Mouse (Mus musculus) E14TG2a.4 (cell line): ENCODE results near the gene Chd9.

Experiments
- H3K27me3 ChIP-seq: 2 replicates; pipeline ENCODE4 v1.6.1; 2014; ENCODE audit warnings: low read length, control low read depth; ENCODE audit not compliant: insufficient read depth
- H3K36me3 ChIP-seq: 2 replicates; pipeline ENCODE4 v1.6.1; 2014; ENCODE audit warnings: low read length, control low read depth; ENCODE audit not compliant: insufficient read depth
- H3K4me1 ChIP-seq: replicated peaks from 2 replicates; pipeline ENCODE4 v1.6.1; 2014; ENCODE audit warnings: low read depth, low read length, control low read depth
- H3K4me3 ChIP-seq: replicated peaks from 2 replicates; pipeline ENCODE4 v1.5.1; 2014; ENCODE audit warnings: mild to moderate bottlenecking, low read length
- H3K9me3 ChIP-seq: 2 replicates; pipeline ENCODE4 v1.6.1; 2014; ENCODE audit warnings: low read length, control low read depth
- CTCF ChIP-seq: conservative IDR thresholded peaks from 2 replicates; pipeline ENCODE4 v1.5.1; 2014; ENCODE audit warnings: low read length
- NANOG ChIP-seq: IDR thresholded peaks from 2 replicates; pipeline ENCODE4 v1.6.1; 2014; ENCODE audit warnings: borderline replicate concordance, low read length, mixed read lengths
- POU5F1 ChIP-seq: IDR thresholded peaks from 2 replicates; pipeline ENCODE4 v1.6.1; 2014; ENCODE audit warnings: low read length, borderline replicate concordance

The Chd9 gene

GRCm38 (mm10) chr8:90817293-90817692 lies 10.9 kb upstream of the Chd9 start, which contains the start of gene Gm19935:
Gene Gm19935 (minus strand): TSS chr8:90817393.
- no peaks in the 10 kb centered on the region for H3K36me3 ChIP-seq
- TF ChIP-seq POU5F1 (no peak), CTCF (no peak), NANOG (no peak)
- H3K9me3 ChIP-seq = no peaks in the 10 kb centered on the region
- H3K27me3 ChIP-seq = no peaks in the 10 kb centered on the region
- H3K4me3 ChIP-seq = 0 out of 2 replicates have a peak within 1 kb of the TSS, but pooled peaks have one; percentile 3
- peaks cover 51% of the 10 kb centered on the region for H3K4me1 ChIP-seq

GRCm38 (mm10) chr8:90819561-90820320 lies 8.4 kb upstream of the Chd9 start:
- no peaks in the 10 kb centered on the region for H3K27me3 ChIP-seq
- peaks cover 57% of the 10 kb centered on the region for H3K4me1 ChIP-seq
- H3K9me3 ChIP-seq = peaks cover 9% of the 10 kb centered on the region; the same call in 1 of the 2 replicates
- no peak overlapping the region for H3K4me3 ChIP-seq
- no peak for TF ChIP-seq POU5F1
- TF ChIP-seq CTCF = no peak
- TF ChIP-seq NANOG = no peak
- no peaks in the 10 kb centered on the region for H3K36me3 ChIP-seq

DNA sequence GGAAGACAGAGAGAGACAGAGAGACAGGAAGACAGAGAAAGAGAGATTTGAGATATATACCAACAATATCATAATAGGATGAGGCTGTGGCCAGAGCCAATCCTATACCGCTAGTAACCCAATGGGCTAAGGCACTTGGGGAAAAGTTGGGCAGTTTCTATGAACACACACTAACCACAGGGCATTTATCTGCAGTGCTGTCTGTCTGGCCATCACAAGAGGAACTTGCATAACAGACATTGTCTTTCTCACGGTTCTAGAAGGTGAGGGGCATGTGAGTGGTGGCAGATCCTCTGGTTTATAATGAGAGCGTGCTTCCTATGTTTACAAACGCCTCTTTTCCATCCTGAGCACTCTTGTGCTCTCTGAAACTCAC lies 7.8 kb upstream of the Chd9 start:
- TF ChIP-seq CTCF = no peak
- no peak for TF ChIP-seq POU5F1
- TF ChIP-seq NANOG = no peak
- H3K27me3 ChIP-seq = no peaks in the 10 kb centered on the region

DNA sequence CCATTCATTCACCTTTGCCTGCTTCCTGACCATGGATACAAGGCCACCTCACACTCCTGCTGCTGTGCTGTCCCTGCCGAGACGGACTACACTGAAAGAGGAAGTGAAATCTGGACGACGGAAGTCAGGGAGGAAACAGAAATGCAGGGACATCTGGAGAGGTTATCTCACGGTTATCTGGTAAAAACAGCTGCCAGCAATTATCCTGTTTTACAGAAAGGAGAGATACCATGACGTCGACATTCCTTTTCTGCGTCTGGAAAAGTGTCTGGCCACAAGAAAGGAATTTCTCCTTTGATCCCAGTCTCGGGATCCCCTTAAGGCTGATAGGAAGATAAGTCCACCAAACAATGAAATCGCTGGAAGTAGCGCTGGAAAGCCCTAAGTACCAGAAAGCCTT lies 5.7 kb upstream of the Chd9 start:
- Histone ChIP-seq H3K4me1 (peaks cover 58% of the 10 kb centered on the region), H3K27me3 (no peaks in the 10 kb centered on the region), H3K9me3 (peaks cover 9% of the 10 kb centered on the region; the same call in 1 of the 2 replicates), H3K4me3 (peak overlapping the region; percentile 15), H3K36me3 (no peaks in the 10 kb centered on the region)
- no peak for TF ChIP-seq CTCF
- TF ChIP-seq NANOG = no peak
- no peak for TF ChIP-seq POU5F1

More for the DNA sequence above, 7.8 kb upstream of the Chd9 start:
- Histone ChIP-seq H3K36me3 (no peaks in the 10 kb centered on the region), H3K4me1 (peaks cover 60% of the 10 kb centered on the region), H3K9me3 (peaks cover 9% of the 10 kb centered on the region; the same call in 1 of the 2 replicates), H3K4me3 (no peak overlapping the region)

- H3K4me3 ChIP-seq = peak overlapping the region; percentile 66
- peaks cover 69% of the 10 kb centered on the region for H3K4me1 ChIP-seq
- TF ChIP-seq NANOG (no peak), POU5F1 (no peak)
- peaks cover 9% of the 10 kb centered on the region; the same call in 1 of the 2 replicates for H3K9me3 ChIP-seq
- H3K27me3 ChIP-seq = no peaks in the 10 kb centered on the region
- H3K36me3 ChIP-seq = no peaks in the 10 kb centered on the region
These were observed 2.7 kb upstream of the Chd9 start for GRCm38 (mm10) chr8:90825459-90825871.

- no peaks in the 10 kb centered on the region for H3K36me3 ChIP-seq
- H3K4me3 ChIP-seq = peak overlapping the region; percentile 88
- H3K4me1 ChIP-seq = peaks cover 73% of the 10 kb centered on the region
- no peaks in the 10 kb centered on the region for H3K27me3 ChIP-seq
- H3K9me3 ChIP-seq = no peaks in the 10 kb centered on the region
- TF ChIP-seq POU5F1 (no peak), CTCF (no peak), NANOG (no peak)
These were observed 1.0 kb downstream of the Chd9 start for GRCm38 (mm10) chr8:90828987-90829740.

- no peaks in the 10 kb centered on the region for H3K36me3 ChIP-seq
- H3K27me3 ChIP-seq = no peaks in the 10 kb centered on the region
- H3K4me3 ChIP-seq = peak overlapping the region; percentile 88
- H3K9me3 ChIP-seq = no peaks in the 10 kb centered on the region
- H3K4me1 ChIP-seq = peaks cover 71% of the 10 kb centered on the region
- TF ChIP-seq NANOG (no peak), CTCF (no peak), POU5F1 (no peak)
These were observed 1.7 kb downstream of the Chd9 start for GRCm38 (mm10) chr8:90829825-90830224.

DNA sequence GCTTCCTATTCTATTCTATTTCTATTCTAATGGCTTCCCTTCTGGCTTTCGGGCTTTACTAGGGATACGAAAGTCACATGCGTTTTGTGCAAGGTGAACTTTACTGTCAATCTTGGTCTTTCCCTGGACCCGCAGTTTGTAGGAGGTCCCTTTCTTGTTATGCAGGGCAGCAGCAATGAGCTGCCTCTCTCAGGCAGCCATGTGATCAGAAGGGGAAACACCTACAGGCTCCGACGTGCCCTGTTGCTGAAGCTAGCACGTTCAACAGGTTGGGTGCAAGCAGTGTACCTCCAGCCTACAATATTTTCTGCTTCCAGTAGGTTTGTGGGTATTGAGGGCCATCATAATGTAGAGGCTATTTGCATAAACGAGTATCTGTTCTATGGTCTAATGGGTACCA lies 2.8 kb downstream of the Chd9 start:
- H3K4me1 ChIP-seq = peaks cover 69% of the 10 kb centered on the region
- no peaks in the 10 kb centered on the region for H3K36me3 ChIP-seq
- no peaks in the 10 kb centered on the region for H3K9me3 ChIP-seq
- TF ChIP-seq CTCF (no peak), POU5F1 (no peak), NANOG (no peak)
- no peaks in the 10 kb centered on the region for H3K27me3 ChIP-seq
- no peak overlapping the region for H3K4me3 ChIP-seq
